Mouse (Mus musculus) duodenum, adult 2 months (tissue): ENCODE results near the gene Atp6ap1. TPM values are rescaled to one million over a fixed set of nuclear protein-coding genes. Genes with fewer than 3 reads are reported as not detected.

Experiments
- polyA plus RNA-seq: library from polyadenylated mRNA; depleted of rRNA; stranded (reverse); fragments of >200 nt; gene quantifications from 2 replicates; pipeline ENCODE4 v1.2.3, GENCODE M21; 2012; ENCODE audit warnings: low replicate concordance; rRNA removed

The Atp6ap1 gene
- 124 and 181 TPM in 2 replicates for polyA plus RNA-seq

DNA sequence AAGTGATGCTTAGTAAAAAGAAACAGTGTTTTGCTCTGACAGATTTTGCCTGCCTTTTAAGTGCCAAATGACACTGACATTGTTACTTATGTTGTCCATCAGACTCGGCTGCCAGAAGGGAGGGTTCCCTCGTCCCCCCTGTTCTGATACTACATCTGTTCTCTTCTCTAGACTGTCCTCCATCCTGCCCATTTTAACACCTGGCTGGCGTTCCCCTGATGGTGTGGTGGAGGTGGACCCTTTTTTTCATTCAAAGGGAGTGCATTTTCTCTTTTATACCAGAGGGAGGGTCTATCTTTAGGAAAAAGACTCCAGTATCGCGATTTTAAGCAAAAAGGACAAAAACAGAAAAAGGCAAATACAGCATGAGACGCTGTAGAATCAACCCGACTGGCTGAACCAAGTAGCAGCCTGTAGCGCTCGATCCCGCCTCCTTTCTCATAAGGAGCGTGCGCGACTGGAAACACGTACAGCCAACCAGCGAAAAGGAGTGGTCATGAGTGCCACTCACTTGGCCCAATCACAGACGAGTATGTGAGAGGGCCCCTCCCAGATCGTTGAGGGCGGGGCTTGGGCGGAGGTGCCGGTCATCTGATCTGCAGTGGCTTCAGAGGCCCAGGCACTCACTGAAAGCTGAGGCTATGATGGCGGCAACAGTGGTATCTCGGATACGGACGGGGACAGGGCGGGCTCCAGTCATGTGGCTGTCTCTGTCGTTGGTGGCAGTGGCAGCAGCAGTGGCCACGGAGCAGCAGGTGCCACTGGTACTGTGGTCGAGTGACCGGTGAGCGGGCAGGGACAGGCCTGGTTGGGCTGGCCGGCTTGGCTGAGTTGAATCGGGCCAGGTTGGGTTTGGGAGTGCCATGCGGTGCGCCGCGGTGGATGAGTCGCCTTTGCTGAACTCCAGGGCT, at the start of gene Atp6ap1:
Gene Atp6ap1, plus strand, starts transcription at position 560 of the 911 bp plus-strand sequence.

GRCm38 (mm10) chrX:74249615-74250014, 47.3 kb upstream of the Atp6ap1 start, which contains the start of gene Flna:
Gene Flna (minus strand): TSS chrX:74249820.

DNA sequence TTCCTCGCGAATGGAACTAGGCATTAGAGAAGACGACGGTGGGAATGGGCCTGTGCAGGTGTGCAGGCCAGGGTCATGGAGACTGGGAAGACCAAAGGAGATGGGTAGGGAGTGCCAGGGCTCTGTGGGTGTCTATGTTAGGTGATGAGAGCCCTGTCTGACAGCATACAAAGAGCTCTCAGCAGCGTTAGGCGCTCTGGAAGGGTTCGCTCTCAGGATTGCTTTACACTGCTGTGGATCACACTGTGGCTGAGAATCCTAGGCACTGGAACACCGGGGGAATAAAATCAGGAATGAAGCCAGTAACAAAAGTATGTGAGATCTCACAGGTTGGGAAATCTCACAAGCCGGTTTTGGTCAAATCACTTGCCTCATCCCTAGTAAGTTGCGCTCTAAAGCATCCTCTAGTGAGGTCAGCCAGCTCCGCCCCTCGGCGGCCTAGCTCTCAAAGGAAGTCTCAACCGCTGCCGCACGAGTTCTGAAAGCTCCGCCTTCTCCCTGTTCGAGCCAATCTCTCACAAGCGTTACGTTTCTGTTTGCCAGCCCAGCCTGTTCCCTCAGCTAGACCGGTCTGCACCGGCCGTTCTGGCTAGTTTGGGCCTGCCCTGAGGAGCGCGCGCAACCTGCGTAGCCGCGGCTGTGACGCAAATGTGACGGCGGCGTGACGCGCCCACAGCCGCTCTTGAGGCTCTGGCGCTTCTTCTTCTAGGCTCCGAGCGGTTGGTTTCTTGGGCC, 42.6 kb upstream of the Atp6ap1 start, which contains the start of gene Emd:
Gene Emd, plus strand, starts transcription at position 535 of the 735 bp plus-strand sequence.

DNA sequence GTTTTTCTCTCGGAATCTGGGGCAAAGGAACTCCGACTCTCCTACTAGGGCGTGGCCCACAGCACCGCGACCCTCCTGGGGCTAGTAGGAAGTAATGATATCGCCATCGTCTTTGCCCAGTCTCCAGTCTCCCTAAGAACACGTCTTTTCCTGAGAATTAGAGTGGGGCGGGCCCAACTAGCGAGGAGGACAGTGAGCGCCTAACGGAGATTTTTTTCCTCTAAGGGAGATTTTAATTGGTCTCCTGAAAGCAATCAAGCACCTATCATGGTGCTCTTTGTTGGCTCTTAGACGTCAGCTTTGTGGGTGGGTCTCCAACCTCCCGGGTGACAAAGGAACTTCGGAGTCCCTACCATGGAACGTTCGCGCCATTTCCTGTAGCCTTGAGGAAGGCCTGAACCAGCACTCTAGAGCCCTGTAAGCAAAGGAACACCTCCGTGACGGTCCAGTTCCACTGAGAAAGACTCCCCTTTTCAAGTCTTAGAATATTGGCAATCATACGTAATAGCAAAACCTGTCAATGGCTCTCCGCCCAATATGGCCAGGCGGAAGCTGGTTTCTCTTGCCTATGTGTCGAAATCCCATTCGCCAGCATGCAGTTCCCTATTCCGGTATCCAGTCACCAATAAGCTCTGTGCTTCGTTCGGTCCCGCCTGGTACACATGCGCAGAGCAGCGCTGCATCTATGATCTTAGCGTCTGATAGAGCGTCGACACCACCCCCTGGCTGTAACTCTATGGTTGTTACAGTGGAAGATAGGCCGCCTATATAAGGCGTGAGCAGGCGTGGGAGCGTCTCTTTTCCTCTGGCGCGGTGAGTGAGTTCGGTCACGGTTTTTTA, 26.6 kb upstream of the Atp6ap1 start, which contains the start of gene Rpl10:
Gene Rpl10, plus strand, starts transcription at position 751 of the 840 bp plus-strand sequence.

DNA sequence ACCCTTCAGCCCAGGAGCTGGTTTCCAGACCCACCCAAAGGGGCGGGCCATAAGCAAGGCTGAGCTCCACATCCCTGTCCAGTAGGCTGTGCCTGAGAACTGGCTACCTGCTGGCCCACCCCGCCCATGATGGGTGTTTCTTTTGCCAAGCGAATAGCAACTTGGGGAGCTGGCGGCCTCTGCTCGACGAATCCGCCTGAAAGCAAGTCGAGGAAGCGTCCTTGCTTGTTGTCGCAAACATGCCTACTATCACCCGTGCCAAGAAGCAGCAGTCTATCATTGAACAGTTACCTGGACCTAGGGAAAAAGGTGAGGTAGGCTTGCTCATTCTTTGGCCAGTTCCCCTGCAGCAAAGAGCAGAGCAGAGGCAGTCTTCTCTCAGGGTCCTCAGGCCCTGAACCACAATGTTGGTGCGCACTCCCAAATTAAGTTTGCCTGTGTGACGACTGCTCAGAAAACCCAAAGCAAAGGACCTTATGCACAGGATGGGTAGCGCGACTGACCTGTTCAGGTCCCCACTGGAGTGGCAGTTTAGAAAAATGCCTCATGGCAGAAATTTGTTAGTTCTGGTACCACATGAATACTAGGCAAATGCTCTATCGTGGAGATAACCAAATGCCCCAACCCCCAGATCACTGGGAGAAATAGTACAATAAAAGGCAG, 15.0 kb upstream of the Atp6ap1 start, which contains the start of the genes Taz and Dnase1l1:
Gene Taz, plus strand, starts transcription at position 181 of the 663 bp plus-strand sequence.
Gene Dnase1l1, minus strand, starts transcription at position 606 of the 663 bp plus-strand sequence.

DNA sequence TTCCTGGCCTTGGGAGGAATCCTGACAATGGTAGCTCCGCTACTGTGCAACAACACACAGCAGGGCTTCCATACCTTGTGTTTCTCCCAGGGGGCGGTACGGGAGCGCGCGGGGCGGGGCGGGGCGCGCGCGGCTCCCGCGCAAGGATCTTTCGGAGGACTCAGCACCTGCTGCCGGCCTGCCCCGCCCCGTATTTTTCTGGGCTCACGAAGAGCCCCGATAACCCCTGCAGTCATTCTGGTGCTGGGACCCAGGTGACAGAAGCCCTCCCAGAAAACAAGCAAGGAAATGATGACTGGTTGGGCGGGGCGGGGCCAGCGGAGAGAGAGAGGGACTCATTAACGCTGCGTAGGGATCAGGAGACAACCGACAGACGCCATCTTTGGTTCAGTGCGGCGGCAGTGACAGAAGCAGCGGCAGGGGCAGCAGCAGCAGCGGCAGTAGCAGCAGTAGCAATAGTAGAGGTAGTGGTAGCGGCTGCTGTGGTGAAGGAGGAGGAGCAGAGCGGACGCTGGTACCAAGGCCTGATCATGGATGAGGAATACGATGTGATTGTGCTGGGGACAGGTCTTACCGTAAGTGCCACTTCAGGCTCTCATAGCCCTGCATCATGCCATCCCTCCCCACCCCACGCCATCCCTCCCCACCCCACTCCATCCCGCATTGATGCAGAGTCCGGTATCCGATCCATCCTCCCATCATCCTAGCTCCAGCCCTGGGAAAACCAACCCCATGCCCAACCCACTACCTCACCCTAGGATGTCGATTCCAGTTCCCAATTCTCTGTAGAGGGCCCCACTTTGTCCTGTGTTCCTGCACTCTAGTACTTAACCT, 8.2 kb downstream of the Atp6ap1 start, which contains the start of gene Gdi1:
Gene Gdi1, plus strand, starts transcription at position 132 of the 834 bp plus-strand sequence.

GRCm38 (mm10) chrX:74312540-74313464, 15.9 kb downstream of the Atp6ap1 start, which contains the start of gene Fam50a:
Gene Fam50a (plus strand): TSS chrX:74313033.

DNA sequence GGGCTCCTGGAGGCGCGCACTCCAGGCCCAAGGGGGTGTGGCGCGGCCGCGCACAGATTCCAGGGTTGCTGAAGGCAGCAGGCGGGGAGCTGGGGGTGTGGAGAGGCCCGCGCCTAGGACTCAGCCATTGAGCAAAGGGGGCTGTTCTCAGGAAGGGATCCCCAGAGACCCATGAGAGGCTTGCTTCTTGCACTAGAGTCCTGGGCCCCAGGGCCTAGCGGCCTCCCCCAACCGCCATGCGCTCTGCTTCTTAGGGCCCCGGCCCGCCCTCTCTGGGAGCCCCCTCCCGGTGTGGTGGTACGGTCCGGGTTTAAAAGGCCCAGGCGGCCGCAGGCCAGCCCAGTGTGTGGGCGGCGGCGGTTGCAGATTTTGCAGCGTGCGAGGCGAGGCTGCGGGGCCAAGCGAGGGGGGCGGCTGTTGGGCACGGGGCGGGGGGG, 31.8 kb downstream of the Atp6ap1 start, which contains the start of gene Plxna3:
Gene Plxna3, plus strand, starts transcription at position 342 of the 437 bp plus-strand sequence.

GRCm38 (mm10) chrX:74353467-74353770, 56.5 kb downstream of the Atp6ap1 start, which contains the start of gene Lage3:
Gene Lage3 (minus strand): TSS chrX:74353618.

Other genes with a start within 250 kb of the Atp6ap1 start
- gene Opn1mw, start 169.6 kb upstream of the Atp6ap1 start, polyA plus RNA-seq, result not detected in 2 replicates
- gene Mecp2, start 161.7 kb upstream of the Atp6ap1 start, polyA plus RNA-seq, result 1.9 and 2.2 TPM in 2 replicates
- not detected in 2 replicates for gene Tex28, start 129.3 kb upstream of the Atp6ap1 start, polyA plus RNA-seq
- not detected in 2 replicates for gene Tktl1, start 119.8 kb upstream of the Atp6ap1 start, polyA plus RNA-seq
- gene Flna, start 47.3 kb upstream of the Atp6ap1 start, polyA plus RNA-seq, result 252 and 315 TPM in 2 replicates
- 32.5 and 51.7 TPM in 2 replicates for gene Emd, start 42.4 kb upstream of the Atp6ap1 start, polyA plus RNA-seq
- 597 and 840 TPM in 2 replicates for gene Rpl10, start 26.3 kb upstream of the Atp6ap1 start, polyA plus RNA-seq
- 68.3 and 76.5 TPM in 2 replicates for gene Taz, start 15.2 kb upstream of the Atp6ap1 start, polyA plus RNA-seq
- 13.5 and 14.5 TPM in 2 replicates for gene Dnase1l1, start 14.8 kb upstream of the Atp6ap1 start, polyA plus RNA-seq
- gene Gdi1, start 7.9 kb downstream of the Atp6ap1 start, polyA plus RNA-seq, result 40.2 and 70.9 TPM in 2 replicates
- gene Fam50a, start 15.9 kb downstream of the Atp6ap1 start, polyA plus RNA-seq, result 6.0 and 7.8 TPM in 2 replicates
- 2.7 and 6.4 TPM in 2 replicates for gene Plxna3, start 32.0 kb downstream of the Atp6ap1 start, polyA plus RNA-seq
- 16.5 and 24.4 TPM in 2 replicates for gene Lage3, start 56.5 kb downstream of the Atp6ap1 start, polyA plus RNA-seq
- gene Ubl4a, start 76.1 kb downstream of the Atp6ap1 start, polyA plus RNA-seq, result 32.7 and 36.9 TPM in 2 replicates
- 11.5 and 11.9 TPM in 2 replicates for gene Slc10a3, start 76.3 kb downstream of the Atp6ap1 start, polyA plus RNA-seq
- 19.4 and 28.2 TPM in 2 replicates for gene Fam3a, start 96.2 kb downstream of the Atp6ap1 start, polyA plus RNA-seq
- 5.4 and 6.6 TPM in 2 replicates for gene Ikbkg, start 96.2 kb downstream of the Atp6ap1 start, polyA plus RNA-seq
- 18.2 and 22.2 TPM in 2 replicates for gene G6pdx, start 132.1 kb downstream of the Atp6ap1 start, polyA plus RNA-seq
- gene Gm6880, start 184.3 kb downstream of the Atp6ap1 start, polyA plus RNA-seq, result not detected in 2 replicates